Mouse (Mus musculus) telencephalon, adult 2 months (tissue): ENCODE results near the gene Soga3.

Experiments
- DNase-seq: peaks from one replicate; pipeline ENCODE4 v3.0.0-alpha.2; 2011; ENCODE audit warnings: low read depth, low spot score

Gene Soga3

DNA sequence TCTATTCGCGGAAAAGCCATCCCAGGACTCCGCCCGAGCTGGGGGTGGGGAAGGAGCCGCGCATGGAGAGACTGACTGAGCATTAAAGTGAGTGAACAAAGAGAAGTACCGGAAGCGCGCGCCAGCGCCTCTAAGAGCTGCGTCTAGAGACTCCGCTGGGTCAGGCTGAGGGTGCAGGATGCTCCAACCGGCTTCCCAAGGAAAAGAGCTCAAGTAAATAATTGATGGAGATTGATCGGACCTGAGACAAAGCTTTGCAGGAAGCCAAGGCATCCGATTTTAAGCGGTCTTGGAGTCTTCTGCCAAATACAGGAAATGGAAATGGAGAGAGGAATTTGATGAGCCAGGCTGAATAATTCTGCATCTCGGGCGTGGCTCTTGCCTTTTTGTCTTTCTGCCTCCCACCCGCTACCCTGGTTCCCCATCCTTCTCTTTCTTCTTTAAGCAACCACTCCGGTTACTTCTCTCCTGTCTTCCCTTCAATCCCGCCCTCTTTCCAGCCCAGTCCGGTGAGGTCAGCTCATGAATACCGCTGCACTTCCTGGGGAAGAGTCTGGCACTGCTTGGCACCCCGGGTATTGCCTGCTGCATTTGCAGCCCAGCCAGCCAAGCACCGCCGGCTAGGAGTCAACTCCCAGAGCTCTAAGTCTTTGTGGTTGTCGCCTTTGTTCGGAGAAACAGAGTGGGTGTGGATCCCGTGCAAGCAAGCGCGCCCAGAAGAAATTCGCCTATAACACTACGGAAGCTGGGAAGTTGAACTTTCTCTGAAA, at the start of gene Soga3:
Soga3 (plus strand) TSS at position 274 of the 770 bp plus-strand sequence.
- peak; percentile 65 for DNase-seq

DNA sequence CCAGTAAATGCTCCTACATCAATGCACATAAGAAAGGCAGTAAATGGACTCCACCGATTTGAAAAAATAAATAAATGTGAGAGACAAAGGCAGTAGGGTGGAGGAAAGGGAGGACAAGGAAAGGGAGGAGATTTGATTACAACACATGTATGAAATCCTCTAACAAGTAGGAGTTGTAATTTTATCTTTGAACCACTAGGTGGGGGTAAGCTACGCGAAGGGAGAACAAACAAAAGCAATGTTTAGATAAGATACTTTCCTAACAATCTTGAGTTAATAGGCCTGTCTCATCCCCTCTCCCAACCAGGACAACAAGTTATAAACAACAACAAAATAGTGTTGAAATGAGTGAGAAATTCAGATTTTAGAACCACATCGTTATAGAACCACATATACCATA, 36.7 kb upstream of the Soga3 start:
- DNase-seq = peak; percentile 41

DNA sequence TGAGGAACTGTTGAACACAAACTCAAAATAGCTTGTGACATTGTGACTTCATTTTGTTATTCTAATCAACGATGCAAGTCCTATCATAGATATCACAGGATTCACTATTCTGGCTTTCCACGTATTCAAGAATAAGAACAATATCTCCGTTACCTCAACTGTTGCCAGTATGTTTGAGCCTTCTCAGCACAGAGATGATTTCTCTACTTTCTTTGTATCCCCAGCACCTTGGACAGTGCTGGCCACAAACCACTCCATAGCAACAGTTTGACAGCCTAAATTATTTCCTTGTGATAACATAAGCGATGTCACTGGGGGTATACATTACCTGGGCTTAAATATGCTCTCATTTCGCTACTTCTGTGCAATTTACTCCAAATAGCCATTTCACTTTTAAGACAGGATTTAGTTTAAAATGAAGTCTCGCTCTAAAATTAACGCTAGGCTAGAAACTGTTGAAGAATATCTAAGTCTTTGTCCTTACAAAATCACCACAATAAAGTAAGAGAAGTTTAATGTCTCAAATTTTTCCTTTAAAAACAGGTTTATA, 1.0 kb upstream of the Soga3 start:
- no peak for DNase-seq

DNA sequence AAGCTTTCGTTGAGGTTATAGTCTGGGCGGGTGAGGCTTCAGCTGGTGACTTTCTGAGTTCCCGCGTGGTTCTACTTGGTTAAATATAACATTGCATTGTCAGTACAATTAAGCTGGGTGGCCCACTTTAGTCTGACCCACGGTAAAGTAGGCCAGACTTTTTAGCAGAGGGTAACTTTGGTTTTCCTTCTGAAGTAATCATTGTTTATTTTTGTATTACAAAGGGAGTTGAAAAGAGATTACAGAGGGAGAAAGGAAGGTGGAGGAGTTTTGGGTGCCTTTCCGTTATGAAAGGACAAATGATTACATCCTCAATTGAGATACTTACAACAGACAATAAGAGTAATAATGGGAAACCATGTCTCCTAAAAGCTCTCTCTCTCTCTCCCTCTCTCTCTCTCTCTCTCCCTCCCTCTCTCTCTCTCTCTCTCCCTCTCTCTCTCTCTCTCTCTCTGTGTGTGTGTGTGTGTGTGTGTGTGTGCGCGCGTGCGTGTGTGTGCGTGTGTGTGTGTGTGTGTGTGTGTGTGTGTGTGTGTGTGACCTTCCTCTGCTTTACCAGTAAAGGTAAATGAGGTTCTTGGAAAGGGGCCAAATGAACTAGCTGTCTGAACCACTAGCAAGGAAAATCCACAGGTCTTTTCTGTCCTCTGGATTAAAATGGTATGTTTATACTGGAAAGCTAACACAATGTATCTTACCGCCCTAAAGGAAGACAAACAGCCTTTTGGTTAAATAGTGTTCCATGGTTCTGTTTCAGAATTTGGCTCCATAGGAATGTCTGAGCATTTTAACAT, 1.2 kb downstream of the Soga3 start:
- DNase-seq = no peak

DNA sequence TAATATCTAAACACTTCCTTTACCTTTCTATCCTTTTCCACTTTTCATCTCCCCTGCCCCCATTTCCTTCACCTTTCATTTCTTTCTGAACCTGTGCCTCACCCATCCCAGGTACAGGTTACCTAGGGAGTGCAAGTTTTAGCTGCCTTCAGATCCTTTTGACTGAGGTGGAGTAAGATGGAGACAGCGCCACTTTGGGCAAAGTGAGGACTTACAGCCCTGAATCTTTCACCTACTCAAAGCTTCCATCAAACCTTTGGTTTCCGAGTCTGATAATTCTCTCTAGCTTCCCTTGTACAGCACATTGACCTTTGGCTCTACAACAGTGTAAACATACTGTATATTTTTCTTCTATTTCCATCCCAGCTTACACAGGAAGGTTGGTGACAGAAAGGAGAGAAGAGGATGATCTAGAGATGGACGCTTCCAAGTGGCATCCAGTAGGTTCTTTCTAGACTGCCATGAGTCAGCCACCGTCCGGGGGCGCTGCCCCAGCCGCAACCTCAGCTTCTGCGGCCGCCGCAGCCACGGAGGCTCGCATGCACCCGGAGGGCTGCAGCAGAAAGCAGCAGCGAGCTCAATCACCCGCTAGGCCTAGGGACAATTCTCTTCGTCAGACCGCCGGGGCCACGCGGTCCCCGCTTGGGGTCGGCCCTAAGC, 2.7 kb downstream of the Soga3 start:
- peak; percentile 61 for DNase-seq

DNA sequence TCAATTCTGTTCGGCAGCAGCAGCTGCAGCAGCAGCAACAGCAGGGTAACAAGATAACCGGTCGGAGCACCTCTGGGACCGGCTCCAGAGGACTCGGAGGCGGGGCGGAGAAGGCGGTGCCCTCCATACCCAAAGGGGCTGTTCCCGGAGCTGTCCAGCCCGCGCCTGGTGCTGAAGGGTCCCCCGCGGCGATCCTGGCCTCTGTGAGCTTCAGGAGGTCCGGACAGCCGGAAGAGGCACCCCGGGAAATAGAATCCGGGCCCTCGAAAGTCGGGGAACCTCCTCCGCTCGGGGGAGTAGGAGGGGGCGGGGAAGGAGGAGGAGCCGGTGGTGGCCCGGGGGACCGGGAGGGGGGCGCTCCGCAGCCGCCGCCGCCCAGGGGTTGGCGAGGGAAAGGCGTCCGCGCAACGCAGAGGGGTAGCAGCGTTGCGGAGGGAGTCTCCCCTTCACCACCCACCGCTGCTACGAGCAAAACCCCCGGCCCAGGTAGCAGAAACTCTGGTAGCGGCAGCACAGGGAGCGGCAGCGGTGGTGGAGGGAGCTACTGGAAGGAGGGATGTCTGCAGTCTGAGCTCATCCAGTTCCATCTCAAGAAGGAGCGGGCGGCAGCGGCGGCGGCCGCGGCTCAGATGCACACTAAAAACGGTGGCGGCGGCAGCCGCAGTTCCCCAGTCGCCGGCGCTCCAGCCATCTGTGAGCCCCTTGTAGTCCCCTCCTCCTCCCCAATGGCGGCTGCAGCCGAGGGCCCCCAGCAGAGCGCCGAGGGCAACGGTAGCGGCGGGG, 3.4 kb downstream of the Soga3 start:
- peak; percentile 55 for DNase-seq

DNA sequence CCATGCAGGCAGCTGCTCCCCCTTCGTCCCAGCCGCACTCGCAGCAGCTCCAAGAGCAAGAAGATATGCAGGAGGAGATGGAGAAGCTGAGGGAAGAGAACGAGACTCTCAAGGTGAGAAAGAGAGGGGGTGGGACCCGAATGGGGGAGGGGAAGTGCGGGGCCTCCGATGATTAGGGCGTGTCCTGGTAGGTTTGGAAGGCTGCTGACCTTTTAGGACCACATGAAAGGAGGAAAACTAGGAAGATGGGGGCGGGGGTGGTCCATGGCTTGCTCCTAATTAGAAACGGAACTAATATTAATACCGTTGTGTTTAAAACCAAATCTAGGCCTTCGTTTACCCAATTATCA, 4.0 kb downstream of the Soga3 start:
- DNase-seq = peak; percentile 26

DNA sequence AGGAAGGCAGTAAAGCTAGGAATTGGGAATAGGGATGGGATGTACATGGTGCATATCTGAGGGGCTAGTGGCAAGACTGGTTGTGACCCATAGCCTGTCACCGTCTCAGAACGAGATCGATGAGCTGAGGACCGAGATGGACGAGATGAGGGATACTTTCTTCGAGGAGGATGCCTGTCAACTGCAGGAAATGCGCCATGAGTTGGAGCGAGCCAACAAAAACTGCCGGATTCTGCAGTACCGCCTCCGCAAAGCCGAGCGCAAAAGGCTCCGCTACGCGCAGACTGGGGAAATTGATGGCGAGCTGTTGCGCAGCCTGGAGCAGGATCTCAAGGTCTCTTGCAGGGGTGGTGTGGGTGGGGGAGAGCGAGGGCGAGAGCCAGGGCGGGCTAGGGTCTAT, 4.4 kb downstream of the Soga3 start:
- peak; percentile 84 for DNase-seq

DNA sequence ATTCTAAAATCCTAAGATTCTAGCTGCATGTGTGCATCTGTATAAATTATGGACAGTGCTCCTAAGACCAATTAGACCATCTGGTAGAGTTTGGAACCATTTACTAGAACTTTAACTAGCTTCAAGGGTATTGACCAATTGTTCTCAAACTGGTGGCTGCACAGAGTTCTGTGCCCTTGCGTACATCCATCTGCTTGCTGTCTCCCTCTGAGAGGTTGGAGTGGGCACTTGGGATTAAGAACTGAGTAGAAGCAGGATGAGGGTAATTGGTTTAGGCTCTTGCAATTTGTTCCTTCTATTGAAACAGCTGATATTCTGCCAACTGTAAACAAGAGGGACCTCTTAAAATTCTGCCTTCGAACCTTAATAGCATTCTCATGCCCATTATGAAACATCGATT, 11.7 kb downstream of the Soga3 start:
- DNase-seq = no peak

DNA sequence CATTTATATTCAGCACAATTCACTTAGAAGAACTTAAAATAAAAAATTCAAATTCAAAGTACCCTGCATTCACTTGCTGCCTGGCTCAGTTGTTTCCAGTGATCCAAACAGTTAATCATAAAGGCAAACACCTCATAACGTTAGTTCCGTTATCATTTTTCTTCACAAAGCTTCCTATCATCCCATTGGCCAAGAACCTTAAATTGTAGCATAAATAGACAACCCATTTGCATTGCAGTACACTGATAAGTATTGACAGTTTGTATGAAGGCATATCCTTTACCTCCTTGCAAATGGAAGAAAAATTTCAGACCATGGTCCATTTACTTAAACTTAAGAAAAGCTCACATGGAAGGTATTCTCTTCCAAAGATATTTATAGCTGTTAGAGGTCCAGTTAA, 18.0 kb downstream of the Soga3 start:
- DNase-seq = no peak

DNA sequence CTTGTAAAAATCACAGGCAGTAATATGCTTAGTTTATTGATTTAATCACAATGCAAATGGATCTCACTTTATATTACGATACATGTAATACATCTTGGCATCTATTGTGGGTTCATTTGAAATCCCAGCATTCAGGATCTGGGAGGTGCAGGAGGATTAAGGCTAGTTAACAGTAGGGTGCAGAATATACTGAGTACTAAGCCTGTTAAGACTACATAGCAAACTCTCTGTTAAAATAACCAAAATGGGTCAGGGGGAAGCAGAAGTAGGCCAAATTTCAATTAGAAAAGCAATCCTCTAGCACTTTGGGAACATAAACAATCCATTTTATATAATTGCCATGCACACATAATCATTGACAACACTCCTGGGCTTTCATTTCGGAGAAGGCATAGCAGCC, 30.1 kb downstream of the Soga3 start:
- DNase-seq = no peak

DNA sequence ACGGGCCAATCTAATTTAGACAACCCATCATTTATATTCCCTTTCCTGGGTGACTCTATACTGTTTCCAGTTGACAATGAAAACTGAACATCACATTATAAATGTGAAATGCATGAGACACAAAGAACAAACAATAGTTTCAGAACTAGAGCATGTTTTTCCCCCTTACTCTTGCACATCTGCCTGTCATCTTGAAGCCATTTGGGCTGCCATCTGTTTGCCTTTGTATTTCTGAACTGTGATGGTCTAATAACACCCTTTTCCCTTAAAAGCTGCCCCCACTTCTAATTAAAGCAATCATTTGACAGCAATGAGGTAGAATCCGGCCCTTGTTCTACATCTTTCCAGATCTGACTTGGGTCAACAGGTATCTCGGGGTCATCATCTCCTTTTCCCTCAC, 32.0 kb downstream of the Soga3 start:
- no peak for DNase-seq

DNA sequence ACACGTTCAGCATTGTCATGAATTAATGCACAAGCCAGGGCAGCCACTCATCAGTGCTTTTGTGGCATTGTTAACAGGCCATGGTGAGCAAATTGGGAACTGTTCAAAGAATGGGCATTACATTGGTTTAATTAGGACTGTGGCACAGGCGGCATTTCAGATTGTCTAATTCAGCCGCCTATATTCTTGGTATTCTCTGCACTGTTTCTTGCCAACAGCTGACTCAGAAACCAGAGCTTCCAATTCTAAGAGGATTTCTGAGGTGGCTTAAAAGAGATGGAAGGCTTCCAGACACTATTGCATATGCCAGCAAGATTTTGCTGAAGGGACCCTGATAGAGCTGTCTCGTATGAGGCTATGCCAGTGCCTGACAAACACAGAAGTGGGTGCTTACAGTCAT, 33.2 kb downstream of the Soga3 start:
- peak; percentile 64 for DNase-seq

DNA sequence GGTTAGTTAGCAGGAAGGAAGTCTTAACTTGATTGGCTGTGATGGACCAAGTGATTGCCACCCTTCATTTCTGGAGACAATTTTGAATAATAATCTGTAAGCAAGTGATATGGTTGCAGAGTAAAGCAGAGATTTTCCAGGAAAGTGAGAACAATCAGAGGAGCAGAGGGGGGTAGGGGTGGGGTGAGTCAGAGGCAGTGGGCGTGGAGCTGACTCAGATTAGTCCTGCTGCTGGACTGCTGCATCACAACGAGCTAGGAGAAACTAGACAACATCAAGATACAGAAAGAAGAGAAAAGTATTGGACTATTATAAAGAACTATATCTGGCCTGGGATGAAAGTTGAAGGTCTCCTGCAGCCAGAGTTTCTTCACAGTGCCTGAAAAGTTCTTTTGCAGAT, 34.4 kb downstream of the Soga3 start:
- DNase-seq = peak; percentile 60

DNA sequence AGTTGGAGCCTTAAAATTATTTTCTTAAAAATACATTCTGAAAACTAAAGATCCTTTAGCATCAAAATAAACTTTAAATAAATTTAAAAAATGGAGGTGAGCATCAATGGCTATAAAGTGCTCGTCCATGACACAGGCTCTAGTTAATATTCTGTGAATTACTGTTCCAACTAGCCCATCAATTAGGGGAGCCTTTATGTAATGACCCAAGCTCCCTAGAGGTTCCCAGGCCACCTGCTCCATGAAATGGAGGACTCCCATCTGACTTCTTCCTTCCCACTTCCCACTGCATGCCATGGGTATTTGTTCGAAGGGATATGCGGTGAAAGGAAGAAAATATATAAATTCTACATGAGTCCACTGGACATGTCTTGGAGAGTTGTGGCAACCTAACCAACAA, 36.6 kb downstream of the Soga3 start:
- no peak for DNase-seq

DNA sequence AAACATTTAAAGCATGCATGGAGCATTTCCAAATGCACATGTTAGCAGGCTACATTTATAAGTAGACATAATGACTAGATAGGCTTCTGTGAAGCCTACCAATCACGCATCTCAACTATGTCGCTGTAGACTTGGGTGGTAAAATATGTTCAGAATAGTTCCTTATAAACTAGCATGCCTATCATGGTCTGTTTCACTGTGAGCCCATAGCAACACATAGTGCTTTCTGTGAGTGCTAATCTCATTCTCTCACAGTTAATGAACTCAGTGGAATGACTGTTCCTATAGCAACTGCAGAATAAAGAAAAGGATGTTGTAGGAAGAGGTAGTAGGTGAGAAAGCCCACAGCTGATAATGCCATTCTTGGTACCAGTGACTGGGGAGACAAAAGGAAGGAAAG, 37.4 kb downstream of the Soga3 start:
- peak; percentile 50 for DNase-seq

DNA sequence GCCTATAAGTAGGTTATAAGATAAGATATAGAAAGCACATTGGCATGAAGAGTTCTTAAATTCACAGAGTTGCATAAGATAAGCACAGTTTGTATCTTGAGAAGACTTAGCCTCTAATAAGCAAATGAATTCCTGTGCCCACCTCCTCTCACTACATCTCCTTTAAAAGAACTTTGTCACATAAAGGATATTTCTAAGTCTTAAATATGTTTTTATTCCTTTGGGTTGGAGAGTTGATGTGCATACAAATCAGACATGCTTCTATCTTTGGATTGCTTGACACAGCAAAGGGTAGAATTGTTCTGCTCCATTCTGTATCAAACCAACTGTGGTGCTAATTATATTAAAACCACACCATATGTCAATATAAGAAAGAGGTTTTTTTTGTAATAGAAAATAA, 50.1 kb downstream of the Soga3 start:
- peak; percentile 55 for DNase-seq

DNA sequence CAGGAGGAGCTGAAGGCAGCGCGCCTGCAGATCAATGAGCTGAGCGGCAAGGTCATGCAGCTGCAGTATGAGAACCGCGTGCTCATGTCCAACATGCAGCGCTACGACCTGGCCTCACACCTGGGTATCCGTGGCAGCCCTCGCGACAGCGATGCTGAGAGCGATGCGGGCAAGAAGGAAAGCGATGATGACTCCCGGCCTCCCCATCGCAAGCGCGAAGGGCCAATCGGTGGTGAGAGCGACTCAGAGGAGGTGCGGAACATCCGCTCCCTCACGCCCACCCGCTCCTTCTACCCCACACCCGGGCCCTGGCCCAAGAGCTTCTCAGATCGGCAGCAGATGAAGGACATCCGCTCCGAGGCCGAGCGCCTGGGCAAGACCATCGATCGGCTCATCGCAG, 53.2 kb downstream of the Soga3 start:
- DNase-seq = no peak

DNA sequence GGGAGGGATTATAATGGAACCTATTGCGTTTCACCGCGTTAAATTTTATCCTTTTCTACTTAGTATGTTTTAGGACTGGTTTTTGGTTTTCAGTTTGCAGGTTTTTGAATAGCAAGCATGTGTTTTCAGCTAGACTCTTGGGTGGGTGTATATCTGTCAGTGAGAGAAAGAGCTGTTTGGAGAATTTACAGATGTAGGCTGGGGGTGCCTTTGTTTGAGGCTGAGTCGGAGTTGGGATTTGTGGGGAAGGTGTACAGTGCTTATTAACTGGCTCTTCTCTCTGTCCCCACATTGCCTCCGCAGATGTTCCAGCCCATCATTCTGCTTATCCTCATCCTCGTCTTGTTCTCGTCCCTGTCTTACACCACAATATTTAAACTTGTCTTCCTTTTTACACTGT, 55.0 kb downstream of the Soga3 start, which contains the start of gene Gm49353:
Gm49353 (plus strand) TSS at position 313 of the 400 bp plus-strand sequence.
- DNase-seq = peak; percentile 47

DNA sequence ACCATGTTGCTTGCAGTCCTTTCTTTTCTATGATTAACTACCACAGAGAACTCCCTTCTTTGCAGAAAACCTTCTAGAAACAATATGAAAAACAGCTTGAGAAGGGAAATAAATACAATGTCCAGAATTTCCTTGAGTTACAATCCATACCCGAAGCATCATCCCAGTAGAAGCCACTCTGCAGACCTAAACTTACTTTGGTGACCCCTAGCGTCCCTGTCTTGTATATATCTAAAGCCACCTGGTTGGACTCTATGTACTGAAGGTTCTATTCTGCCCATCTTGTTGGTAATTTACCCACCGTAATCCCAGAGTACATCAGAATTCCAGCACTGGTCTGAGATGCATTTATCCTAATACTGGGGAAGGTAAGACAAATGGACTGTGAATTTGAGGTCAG, 56.2 kb downstream of the Soga3 start:
- no peak for DNase-seq

DNA sequence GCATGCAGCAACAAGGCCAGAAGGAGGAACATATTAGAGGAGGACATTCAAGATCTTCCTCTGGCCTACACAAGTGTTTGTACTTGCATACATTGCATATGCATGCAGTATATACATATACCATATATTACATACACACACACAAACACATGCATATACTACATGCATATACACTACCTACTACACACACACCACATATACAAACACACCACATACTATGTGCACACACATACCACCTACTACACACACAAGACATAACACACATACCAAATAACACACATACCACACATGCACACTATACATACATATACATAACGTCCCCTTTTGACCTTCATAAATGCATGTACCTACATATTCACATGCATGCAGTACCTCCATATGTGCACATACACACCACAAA, 57.0 kb downstream of the Soga3 start:
- no peak for DNase-seq

DNA sequence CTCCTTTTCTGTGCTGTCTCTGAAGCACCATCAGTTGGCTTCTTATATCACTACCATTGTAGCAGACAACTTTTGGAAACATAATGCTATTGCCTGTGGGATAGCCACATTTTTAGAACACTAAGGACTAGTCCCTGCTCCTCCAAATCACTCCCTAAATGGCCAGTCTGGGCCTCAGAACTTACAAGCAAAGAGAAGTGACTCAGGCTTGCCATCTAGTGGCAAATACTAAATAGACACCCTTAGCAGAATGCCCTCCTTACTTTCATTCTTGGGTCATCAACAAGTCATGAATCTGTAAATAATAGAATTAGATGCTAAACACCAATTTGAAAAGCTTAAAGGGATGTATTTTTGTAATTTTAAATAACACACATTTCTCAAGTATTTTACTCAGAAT, 63.1 kb downstream of the Soga3 start:
- DNase-seq = peak; percentile 46
